Mouse (Mus musculus) lung, adult 2 months (tissue): ENCODE measurements at regions not wholly inside any gene's neighbourhood (a gene's known extent, or its start where the extent isn't known, plus 50 kb on each side); places are given as distances from the start of the nearest gene placed in this dataset.

Experiments
- CTCF ChIP-seq: fragments of 200-500 bp; IDR thresholded peaks from 2 replicates; pipeline ENCODE4 v1.5.1; 2011; ENCODE audit warnings: mild to moderate bottlenecking, low read length, control low read depth; ENCODE audit not compliant: insufficient read depth
- POLR2A ChIP-seq: fragments of 200-500 bp; IDR thresholded peaks from 2 replicates; pipeline ENCODE4 v1.6.1; 2011; ENCODE audit warnings: low read depth, mild to moderate bottlenecking, control low read depth, low read length, borderline replicate concordance; ENCODE audit errors: extremely low read depth

DNA sequence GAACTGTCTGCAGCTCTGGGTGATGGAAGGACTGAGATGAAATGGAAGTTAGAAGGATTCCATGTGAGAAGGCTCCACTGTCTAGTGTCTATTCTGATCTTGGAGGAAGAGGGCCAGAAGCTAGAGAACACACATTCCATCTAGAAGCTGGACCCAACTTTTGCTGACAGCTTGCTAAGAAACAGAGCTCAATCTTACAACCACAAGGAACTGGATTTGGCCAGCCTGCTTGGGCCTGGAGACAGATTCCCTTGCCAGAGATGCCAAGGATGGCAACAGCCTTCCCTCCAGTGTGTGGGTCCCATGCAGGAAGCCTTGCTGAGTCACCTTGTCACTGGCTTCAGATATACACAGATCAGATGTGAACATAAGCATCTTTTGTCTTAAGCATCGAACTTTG lies 591.0 kb downstream of the Tns3 start:
- TF ChIP-seq CTCF (no peak), POLR2A (no peak)
